Mouse (Mus musculus): ENCODE measurements at regions not wholly inside any gene's neighbourhood (a gene's known extent, or its start where the extent isn't known, plus 50 kb on each side); places are given as distances from the start of the nearest gene placed in this dataset.

DNA sequence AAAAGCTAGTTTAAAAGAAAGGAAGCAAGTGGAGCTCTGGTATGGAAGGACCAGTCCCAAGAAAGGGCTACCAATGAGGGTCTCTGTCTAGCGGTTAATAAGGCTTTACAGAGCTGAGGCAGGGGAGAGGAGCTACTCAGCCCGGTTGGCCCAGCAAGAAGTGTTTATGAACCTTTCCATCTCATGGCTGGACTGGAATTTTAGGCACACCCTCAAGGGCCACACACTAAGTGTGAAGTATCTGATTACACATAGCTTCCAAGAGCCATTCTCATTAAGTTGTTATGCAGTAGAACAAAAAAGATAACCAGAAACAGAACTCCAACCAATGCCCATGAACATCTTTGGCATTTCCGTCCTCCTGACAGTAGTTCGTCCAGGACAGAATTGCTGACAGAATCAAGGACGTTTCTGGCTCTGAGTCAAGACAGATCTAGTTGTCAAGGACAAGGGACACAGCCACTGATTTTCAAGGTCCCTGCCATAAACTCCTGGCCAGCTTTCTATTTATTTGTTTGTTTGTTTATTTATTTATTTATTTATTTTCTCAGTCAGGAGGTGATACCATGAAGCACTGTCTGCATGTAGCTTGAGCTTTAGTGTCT, 195.1 kb upstream of the Klf7 start:
- TF ChIP-seq POLR2A (IDR thresholded peaks at IDR 0.05; ENCODE audit: borderline replicate concordance, extremely low read depth, insufficient read depth, insufficient read length, poor library complexity, severe bottlenecking) (no peak), CTCF (IDR thresholded peaks at IDR 0.05; ENCODE audit: borderline replicate concordance, extremely low read depth, insufficient read depth, insufficient read length) (no peak)
